Mouse (Mus musculus): Measurements from ENCODE around the gene Nup153.
A peak's percentile ranks its signal among the peaks of the same experiment; 100 is the strongest.

DNA sequence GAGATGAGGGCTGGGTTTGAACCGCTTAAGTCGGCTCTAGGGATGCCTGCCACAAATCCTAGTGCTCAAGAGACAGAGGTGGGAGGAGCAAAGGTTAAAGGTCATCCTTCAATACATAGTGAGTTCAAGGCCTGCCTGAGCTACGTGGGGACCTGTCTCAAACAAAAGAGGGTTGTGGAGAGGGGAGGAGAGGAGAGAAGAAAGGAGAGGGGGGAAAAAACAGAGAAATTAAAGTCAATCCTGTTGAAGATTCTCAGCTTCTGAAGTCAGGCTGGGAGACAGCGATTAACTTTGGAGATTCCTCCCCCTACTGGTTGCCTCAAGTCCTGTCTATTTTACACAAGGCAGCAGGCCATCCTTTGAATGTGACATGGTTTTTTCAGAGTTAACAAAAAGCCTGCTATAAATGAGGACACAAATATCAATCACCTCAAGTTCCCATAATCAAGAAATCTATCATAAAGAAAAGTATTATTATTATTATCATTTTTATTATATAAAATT lies 64.2 kb downstream of the Nup153 start:
- TF ChIP-seq CTCF (IDR thresholded peaks at IDR 0.05; ENCODE audit: low read depth): peak; percentile 66
- TF ChIP-seq EP300 (IDR thresholded peaks at IDR 0.05; ENCODE audit: low read depth): no peak

All from liver, postnatal 0 days (tissue).